Mouse (Mus musculus): ENCODE measurements around the gene Gngt2. TPM values are rescaled to one million over a fixed set of nuclear protein-coding genes. Genes with fewer than 3 reads are reported as not detected.

Gene Gngt2
- polyA plus RNA-seq, 1 experiment from 2014 or later, result 5.6 TPM

GRCm38 (mm10) chr11:95890462-95891051 is 53.5 kb downstream of the Gngt2 start:
- 68% methylated on average over 2 of the region's 2 CpGs for WGBS
- no peaks in the 10 kb centered on the region for H3K9me3 ChIP-seq (ENCODE audit: control insufficient read depth, low read length)

More at GRCm38 (mm10) chr11:95890462-95891051, 53.5 kb downstream of the Gngt2 start:
- no peak overlapping the region for H3K27ac ChIP-seq (ENCODE audit: low read depth, low read length)
- no peak overlapping the region for H3K4me2 ChIP-seq
- H3K36me3 ChIP-seq (ENCODE audit: control insufficient read depth, insufficient read depth, low read length), result no peaks in the 10 kb centered on the region
- H3K4me1 ChIP-seq (ENCODE audit: control insufficient read depth, insufficient read depth, low read length), result no peaks in the 10 kb centered on the region
- H3K27me3 ChIP-seq (ENCODE audit: control insufficient read depth, insufficient read depth, low read length), result no peaks in the 10 kb centered on the region; the same call in 1 of the 2 replicates
- H3K9ac ChIP-seq (ENCODE audit: low read length), result no peak overlapping the region
- H3K4me3 ChIP-seq (ENCODE audit: low read depth, low read length), result no peak overlapping the region
- DNase-seq (ENCODE audit: low spot score, missing footprints), result no peak
- ATAC-seq (ENCODE audit: low FRiP score), result no peak

Other genes with a start within 250 kb of the Gngt2 start
- 14.2 and 14.6 TPM in 2 replicates for gene Ngfr, start 249.5 kb upstream of the Gngt2 start, polyA plus RNA-seq (2014; fragmentation: Nextera tagmentation; extraction: Ambion mirVana)
- gene Phb, start 170.3 kb upstream of the Gngt2 start, polyA plus RNA-seq (2014; fragmentation: Nextera tagmentation; extraction: Ambion mirVana), result 195 TPM in 2 replicates
- gene Zfp652, start 124.5 kb upstream of the Gngt2 start, polyA plus RNA-seq (2014; fragmentation: Nextera tagmentation; extraction: Ambion mirVana), result 10.2 and 10.4 TPM in 2 replicates
- 0.39 and 1.1 TPM in 2 replicates for gene B130006D01Rik, start 113.6 kb upstream of the Gngt2 start, polyA plus RNA-seq (2014; fragmentation: Nextera tagmentation; extraction: Ambion mirVana)
- not detected in 2 replicates for gene Phospho1, start 12.7 kb upstream of the Gngt2 start, polyA plus RNA-seq (2014; fragmentation: Nextera tagmentation; extraction: Ambion mirVana)
- 1.2 and 2.1 TPM in 2 replicates for gene Abi3, start 5.3 kb downstream of the Gngt2 start, polyA plus RNA-seq (2014; fragmentation: Nextera tagmentation; extraction: Ambion mirVana)
- gene B4galnt2, start 77.7 kb downstream of the Gngt2 start, polyA plus RNA-seq (2014; fragmentation: Nextera tagmentation; extraction: Ambion mirVana), result 0.08 TPM in 1 of 2 replicates, not detected in the other
- gene Igf2bp1, start 168.7 kb downstream of the Gngt2 start, polyA plus RNA-seq (2014; fragmentation: Nextera tagmentation; extraction: Ambion mirVana), result 92.9 and 95.1 TPM in 2 replicates
- not detected in 2 replicates for gene Gip, start 187.3 kb downstream of the Gngt2 start, polyA plus RNA-seq (2014; fragmentation: Nextera tagmentation; extraction: Ambion mirVana)
- gene Snf8, start 197.7 kb downstream of the Gngt2 start, polyA plus RNA-seq (2014; fragmentation: Nextera tagmentation; extraction: Ambion mirVana), result 36.7 and 43.0 TPM in 2 replicates
- gene Ube2z, start 228.2 kb downstream of the Gngt2 start, polyA plus RNA-seq (2014; fragmentation: Nextera tagmentation; extraction: Ambion mirVana), result 21.5 and 22.3 TPM in 2 replicates
- gene Atp5g1, start 238.5 kb downstream of the Gngt2 start, polyA plus RNA-seq (2014; fragmentation: Nextera tagmentation; extraction: Ambion mirVana), result 405 and 437 TPM in 2 replicates

All from midbrain, embryonic 11.5 days (tissue).